Mouse (Mus musculus) lung, adult 2 months (tissue): ENCODE results near the gene Gm49776.
A peak's percentile ranks its signal among the peaks of the same experiment; 100 is the strongest.

ENCODE experiments used
- CTCF ChIP-seq: fragments of 200-500 bp; IDR thresholded peaks from 2 replicates; pipeline ENCODE4 v1.5.1; 2011; ENCODE audit warnings: mild to moderate bottlenecking, low read length, control low read depth; ENCODE audit not compliant: insufficient read depth
- POLR2A ChIP-seq: fragments of 200-500 bp; IDR thresholded peaks from 2 replicates; pipeline ENCODE4 v1.6.1; 2011; ENCODE audit warnings: low read depth, mild to moderate bottlenecking, control low read depth, low read length, borderline replicate concordance; ENCODE audit errors: extremely low read depth

DNA sequence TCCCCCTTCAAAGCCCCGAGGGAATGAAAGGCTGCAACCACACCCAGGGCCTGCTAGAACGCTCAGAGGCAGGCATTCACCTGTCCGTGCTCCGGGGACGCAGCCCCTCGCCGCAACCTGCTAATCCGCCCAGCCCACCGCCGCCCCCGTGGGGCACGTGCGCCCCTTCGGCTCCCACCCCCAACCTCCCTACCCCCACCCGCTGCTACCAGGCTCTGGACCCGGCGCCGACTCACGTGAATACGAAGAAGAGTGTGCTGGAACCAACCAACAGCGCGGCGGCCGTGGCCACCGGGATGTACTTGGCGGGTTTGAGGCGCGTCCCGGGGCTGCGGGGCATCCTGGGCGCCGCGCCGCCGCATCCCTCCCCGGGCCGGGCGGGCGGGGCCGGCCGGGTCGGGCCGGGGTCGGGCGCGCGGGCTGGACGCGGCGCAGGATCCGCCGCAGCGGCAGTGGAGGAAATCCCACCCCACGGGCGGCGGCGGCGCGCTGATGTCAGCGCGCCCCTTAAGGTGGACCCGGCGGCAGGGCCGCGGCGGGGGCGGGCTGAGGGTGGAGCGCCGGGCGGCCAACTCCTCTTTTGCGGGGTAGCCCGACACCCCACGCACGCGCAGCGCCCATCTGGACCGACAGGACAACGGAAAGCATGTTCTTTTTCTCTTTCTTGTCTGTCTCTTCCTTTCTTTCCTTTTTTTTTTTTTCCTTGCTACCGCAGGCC, 23.3 kb downstream of the Gm49776 start, which contains the start of gene Zdhhc8:
- TF ChIP-seq CTCF (no peak), POLR2A (peak; percentile 68; the same call in 1 of the 2 replicates)
